Mouse (Mus musculus): ENCODE results near the gene Ppfia1. TPM values are rescaled to one million over a fixed set of nuclear protein-coding genes. Genes with fewer than 3 reads are reported as not detected.

Ppfia1 gene
- polyA plus RNA-seq, 1 experiment from 2014 or later, result 36.0 TPM

- Histone ChIP-seq H3K9me3 (no peaks in the 10 kb centered on the region), H3K27ac (no peak overlapping the region), H3K4me1 (no peaks in the 10 kb centered on the region), H3K36me3 (no peaks in the 10 kb centered on the region), H3K27me3 (ENCODE audit: insufficient read depth, poor library complexity, severe bottlenecking) (peaks cover 22% of the 10 kb centered on the region), H3K4me3 (no peak overlapping the region)
- no peak for DNase-seq (ENCODE audit: low spot score)
- WGBS, result 78% methylated on average over 3 of the region's 3 CpGs
Measured at GRCm38 (mm10) chr7:144427460-144427859, 126.1 kb downstream of the Ppfia1 start.

Other genes with a start within 250 kb of the Ppfia1 start
- gene Cttn, start 82.7 kb downstream of the Ppfia1 start, polyA plus RNA-seq (2016; fragmentation: Nextera tagmentation; extraction: Ambion mirVana), result 168 and 174 TPM in 2 replicates
- gene Fadd, start 28.7 kb upstream of the Ppfia1 start, polyA plus RNA-seq (2016; fragmentation: Nextera tagmentation; extraction: Ambion mirVana), result 11.8 and 12.7 TPM in 2 replicates
- 18.1 and 18.3 TPM in 2 replicates for gene Ano1, start 198.2 kb upstream of the Ppfia1 start, polyA plus RNA-seq (2016; fragmentation: Nextera tagmentation; extraction: Ambion mirVana)